Mouse (Mus musculus) retina, postnatal 7 days (tissue): ENCODE measurements around the gene Tubgcp6.

Experiments used
- DNase-seq: peaks from one replicate; pipeline ENCODE4 v3.0.0-alpha.2; 2012; ENCODE audit warnings: low read depth, low spot score

The Tubgcp6 gene

DNA sequence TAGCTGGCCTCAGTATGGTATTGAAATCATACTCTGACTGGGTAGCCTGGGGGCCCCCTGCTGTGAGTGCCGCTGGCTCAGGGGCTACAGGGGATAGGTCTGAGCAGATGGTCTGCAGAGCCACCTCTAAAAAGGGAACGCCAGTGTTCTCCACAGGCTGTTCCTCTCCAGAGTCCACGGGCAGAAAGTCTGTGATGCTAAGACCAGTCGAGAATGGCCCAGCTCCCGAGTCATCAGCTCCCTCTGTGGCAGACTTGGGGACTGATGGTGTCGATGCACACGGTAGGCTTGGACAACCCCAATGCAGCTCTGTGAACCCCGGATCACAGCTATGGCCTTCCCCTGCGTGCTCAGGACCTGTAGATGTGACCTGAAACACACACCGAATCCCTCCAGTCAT, 19.0 kb downstream of the Tubgcp6 start:
- no peak for DNase-seq

- DNase-seq: no peak
These were observed 20.3 kb downstream of the Tubgcp6 start for GRCm38 (mm10) chr15:89102646-89103045.

DNA sequence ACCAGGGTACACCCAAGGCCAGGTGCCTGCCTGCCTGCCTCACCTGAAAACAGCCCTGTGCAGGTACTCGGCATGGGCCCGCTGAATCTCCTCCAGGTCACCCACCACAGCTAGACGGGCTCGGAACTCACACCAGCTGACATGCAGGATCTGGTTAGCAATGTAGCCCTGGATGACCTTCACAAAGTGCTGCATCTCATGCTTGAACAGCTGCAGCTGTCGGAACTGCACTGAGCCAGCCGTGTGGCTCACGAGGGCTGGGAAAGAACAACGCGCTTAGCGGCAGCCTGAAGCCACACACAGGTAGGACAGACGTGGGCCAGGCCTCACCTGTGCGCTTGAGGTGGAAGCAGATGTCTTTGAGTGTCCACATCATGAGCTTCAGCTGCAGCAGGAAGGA, 22.1 kb downstream of the Tubgcp6 start:
- no peak for DNase-seq

GRCm38 (mm10) chr15:89098616-89099015, 24.3 kb downstream of the Tubgcp6 start:
- DNase-seq: no peak

DNA sequence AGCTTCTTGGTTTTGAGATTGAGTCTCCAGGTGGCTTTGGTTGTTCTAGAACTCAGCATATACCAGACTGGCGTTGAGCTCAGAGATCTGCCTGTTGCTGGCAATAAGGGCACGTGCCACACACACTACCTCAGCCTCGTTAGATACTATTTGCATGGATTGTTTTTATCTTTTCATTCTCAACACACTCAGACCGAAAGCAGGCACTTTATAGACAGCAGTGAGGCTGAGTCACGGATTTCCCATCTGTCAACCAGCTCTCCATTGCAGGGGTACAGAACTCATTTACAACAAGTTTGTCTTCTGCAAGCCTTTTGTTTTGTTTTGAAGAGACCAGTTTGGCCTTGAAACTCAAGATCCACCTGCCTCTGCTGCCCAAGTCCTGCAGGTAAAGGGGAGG, 25.5 kb downstream of the Tubgcp6 start:
- no peak for DNase-seq

- no peak for DNase-seq
These were observed 30.7 kb downstream of the Tubgcp6 start for GRCm38 (mm10) chr15:89092181-89092580.

DNA sequence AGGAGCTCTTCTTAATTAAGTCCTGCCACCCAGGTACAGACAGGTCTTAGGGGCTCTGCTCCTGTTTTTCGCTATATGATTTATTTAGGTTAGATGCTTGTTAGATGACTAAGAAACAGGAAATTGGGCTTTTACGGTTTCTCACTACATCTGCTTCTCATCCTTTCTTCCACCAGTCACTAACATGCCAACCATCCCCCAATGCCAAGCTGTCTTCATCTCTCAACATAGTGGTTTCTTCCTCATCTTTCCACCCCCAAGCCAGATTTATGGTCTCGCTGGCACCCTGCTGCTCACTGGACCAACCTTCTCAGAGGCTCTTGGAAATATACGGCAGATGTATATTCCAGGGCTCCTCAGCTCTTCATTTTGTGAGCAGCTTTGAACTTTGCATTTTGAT, 32.2 kb downstream of the Tubgcp6 start:
- DNase-seq: no peak

- no peak for DNase-seq
These were observed 33.5 kb downstream of the Tubgcp6 start for GRCm38 (mm10) chr15:89089248-89090051.

DNA sequence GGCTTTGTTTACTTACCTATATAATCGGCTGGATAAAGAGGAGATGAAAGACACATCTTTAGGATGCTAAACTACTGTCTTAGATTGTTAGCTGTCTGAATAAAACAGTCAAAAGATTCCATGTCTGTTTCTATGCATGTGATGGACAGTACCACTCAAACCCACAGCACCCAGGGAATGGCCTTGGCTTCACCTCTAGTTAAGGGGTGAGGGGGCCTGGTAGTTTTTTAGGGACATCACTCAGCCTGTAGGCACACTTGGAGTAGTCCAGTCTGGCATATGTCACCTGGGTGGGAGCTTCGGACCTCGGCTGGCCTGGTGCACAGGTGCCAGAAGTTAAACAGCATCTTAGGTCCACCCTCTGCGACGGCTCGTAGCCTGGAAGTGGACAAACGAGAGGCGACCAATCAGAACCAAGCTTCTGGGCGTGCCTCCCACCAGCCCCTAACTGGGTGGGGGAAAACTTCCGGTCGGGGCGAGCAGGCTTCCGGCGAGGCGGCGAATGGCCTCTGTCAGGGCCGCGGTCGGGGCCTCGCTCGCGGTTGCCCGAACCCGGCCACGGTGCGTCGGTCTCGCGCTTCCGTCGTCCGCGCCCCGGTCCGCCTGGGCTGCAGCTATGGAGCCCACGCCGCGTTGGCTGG, 34.2 kb downstream of the Tubgcp6 start, which contains the start of gene Selenoo:
Gene Selenoo (plus strand): TSS at position 478 of the 641 bp plus-strand sequence.
- DNase-seq: peak; percentile 81

GRCm38 (mm10) chr15:89084826-89085225, 38.1 kb downstream of the Tubgcp6 start:
- DNase-seq: no peak

DNA sequence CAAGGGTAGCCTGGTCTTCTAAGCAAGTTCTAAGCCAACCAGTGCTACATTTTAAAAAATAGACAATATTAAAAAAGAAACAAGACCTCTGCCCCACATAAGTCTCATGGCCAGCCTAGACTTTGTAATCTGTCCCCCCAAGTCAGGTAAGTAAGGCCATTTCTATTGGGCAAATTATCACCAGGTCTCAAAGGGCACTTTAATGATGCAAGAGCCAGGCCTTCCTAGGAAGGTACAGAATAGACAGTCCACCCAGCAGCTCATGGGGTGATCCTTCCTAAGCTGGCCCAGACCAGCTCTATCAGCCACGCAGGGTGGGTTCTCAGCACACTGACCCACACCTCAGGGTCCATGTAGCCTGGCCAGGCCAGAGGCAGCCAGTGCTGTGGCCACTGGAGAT, 39.0 kb downstream of the Tubgcp6 start:
- DNase-seq: no peak

DNA sequence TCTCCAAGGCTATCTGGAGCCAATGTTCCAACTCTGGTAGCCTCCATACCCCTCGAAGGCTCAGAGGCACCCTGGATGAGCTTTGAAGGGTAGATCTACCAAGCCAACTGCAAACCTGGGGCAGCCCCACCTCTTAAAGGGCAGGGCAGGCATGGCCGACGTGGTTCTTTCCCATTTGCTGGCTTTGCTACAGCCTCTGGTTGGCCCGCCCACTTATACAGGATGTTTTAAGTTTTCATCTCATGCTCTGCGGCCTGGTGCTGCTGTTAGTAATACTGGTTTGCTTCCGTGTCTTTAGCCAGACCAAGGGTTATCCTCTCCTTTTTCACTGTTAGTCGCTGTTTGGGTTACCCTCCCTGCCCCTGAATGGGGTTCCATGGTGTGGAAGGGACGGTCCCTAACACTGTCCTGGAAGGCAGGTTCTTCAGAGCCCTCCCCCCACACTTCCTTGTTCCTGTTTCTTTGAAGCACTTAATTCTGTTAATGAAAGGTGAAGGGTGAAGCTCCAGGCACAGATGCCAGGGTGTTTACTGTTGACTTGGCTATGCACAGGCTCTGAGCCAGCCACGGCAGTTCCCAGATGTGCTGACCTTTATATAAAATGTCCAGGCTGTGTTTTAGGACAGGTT, 44.6 kb downstream of the Tubgcp6 start:
- no peak for DNase-seq

DNA sequence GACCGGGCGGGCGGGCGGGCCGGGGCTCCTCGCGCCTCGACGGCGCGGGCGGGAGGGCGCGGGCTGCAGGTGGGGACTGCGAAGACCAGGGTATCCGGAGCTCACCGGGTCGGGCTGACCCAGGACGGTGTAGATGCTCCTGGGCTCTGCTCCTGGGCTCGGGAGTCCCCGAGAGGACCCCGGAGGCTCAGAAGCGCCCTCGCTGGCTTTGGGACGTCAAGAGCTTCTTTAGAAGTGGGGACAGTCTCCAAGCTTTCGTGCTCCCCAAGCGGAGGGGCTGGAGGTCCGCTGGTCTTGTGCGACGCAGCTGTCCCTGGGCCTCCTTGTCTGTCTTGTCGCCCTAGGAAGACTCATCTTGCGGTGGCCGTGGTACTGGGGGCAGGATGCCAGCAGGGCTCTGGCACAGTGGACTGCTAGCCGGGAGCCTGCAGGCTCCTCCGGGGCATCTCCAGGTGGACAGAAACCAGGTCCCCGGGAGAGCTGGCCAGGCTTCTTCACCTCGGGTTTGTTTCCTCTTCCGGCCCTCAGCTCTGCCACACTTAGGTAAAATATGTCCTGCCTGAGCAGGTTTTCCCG, 46.7 kb downstream of the Tubgcp6 start:
- DNase-seq: no peak

GRCm38 (mm10) chr15:89075478-89076147, 47.3 kb downstream of the Tubgcp6 start:
- DNase-seq: peak; percentile 82

- no peak for DNase-seq
These were observed 48.1 kb downstream of the Tubgcp6 start, which contains the start of gene Trabd for GRCm38 (mm10) chr15:89074613-89075477. Trabd (plus strand) TSS chr15:89075124.

GRCm38 (mm10) chr15:89073993-89074603, 48.8 kb downstream of the Tubgcp6 start:
- DNase-seq: no peak

DNA sequence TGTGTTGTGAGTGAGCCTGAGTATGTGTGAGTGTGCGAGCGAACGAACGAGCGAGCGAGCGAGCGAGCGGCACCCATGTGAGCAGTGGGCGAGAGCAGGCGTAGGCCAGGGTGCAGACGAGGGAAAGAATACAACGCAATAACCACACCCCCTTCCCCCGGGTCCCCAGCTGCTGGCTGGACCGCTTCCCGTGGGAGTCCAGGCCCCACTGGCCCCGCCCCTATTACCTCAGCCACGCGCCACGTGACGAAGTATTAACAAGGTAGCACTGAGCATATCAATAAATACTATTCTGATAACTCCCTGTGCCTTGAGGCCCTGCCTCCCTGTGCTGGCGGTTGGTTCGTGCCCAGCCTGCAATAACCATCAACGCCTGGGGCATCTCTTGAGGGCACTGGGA, 52.3 kb downstream of the Tubgcp6 start:
- DNase-seq: no peak

GRCm38 (mm10) chr15:89069336-89069840, 53.5 kb downstream of the Tubgcp6 start:
- no peak for DNase-seq

DNA sequence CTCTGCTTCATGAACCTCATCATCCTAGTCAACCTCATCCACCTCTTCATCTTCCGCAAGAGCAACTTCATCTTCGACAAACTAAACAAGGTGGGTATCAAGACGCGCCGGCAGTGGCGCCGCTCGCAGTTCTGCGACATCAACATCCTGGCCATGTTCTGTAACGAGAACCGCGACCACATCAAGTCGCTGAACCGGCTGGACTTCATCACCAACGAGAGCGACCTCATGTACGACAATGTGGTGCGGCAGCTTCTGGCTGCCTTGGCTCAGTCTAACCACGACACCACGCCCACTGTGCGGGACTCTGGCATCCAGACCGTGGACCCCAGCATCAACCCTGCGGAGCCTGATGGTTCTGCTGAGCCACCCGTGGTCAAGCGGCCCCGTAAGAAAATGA, 54.7 kb downstream of the Tubgcp6 start:
- no peak for DNase-seq

- no peak for DNase-seq
These were observed 55.3 kb downstream of the Tubgcp6 start for GRCm38 (mm10) chr15:89067609-89068008.
